Mouse (Mus musculus): Measurements from ENCODE around the gene Oip5. TPM values are rescaled to one million over a fixed set of nuclear protein-coding genes. Genes with fewer than 3 reads are reported as not detected.

The Oip5 gene
- total and polyA plus RNA-seq, 2 experiments from 2014 or later = 6.0 to 6.2 TPM

GRCm38 (mm10) chr2:119587383-119587782 is 30.9 kb downstream of the Oip5 start:
- no peaks in the 10 kb centered on the region for H3K27me3 ChIP-seq (ENCODE audit: insufficient read depth, low read length)
- no peak overlapping the region for H3K27ac ChIP-seq
- H3K9me3 ChIP-seq (ENCODE audit: low read length) = no peaks in the 10 kb centered on the region
- WGBS = 16% methylated on average over 4 of the region's 4 CpGs
- ATAC-seq (no peak), DNase-seq (ENCODE audit: low spot score) (peak; percentile 55)
- peak; percentile 75 for TF ChIP-seq CTCF (IDR thresholded peaks at IDR 0.05; ENCODE audit: low read depth)
- H3K36me3 ChIP-seq (ENCODE audit: insufficient read depth, low read length) = no peaks in the 10 kb centered on the region
- no peak overlapping the region for H3K4me3 ChIP-seq (ENCODE audit: low read length)
- no peak overlapping the region for H3K4me2 ChIP-seq (ENCODE audit: low read depth, low read length)
- H3K4me1 ChIP-seq (ENCODE audit: insufficient read depth, low read length) = no peaks in the 10 kb centered on the region
- no peak overlapping the region for H3K9ac ChIP-seq (replicated peaks; ENCODE audit: low read length)

DNA sequence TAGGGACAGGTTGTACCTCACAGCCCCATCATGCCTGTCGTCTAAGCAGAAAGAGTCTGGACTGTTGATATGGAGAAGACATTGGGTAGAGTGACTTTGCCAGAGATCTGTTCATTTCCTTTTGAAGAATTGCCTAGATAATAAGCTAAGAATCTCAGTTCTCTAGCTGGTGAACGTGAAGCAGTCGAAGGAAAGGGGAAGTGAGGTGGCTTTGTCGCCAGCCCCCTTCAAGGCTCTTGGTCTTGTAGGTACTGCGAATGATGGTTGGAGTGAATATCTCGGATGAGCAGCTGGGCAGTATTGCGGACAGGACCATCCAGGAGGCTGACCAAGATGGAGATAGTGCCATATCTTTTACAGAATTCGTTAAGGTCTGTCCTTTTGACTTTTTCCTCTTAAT is 34.0 kb downstream of the Oip5 start:
- Histone ChIP-seq H3K9ac (replicated peaks; ENCODE audit: low read length) (no peak overlapping the region), H3K9me3 (ENCODE audit: low read length) (no peaks in the 10 kb centered on the region), H3K4me3 (ENCODE audit: low read length) (no peak overlapping the region), H3K27me3 (ENCODE audit: insufficient read depth, low read length) (no peaks in the 10 kb centered on the region), H3K4me1 (ENCODE audit: insufficient read depth, low read length) (no peaks in the 10 kb centered on the region), H3K27ac (no peak overlapping the region), H3K4me2 (ENCODE audit: low read depth, low read length) (no peak overlapping the region), H3K36me3 (ENCODE audit: insufficient read depth, low read length) (no peaks in the 10 kb centered on the region; the same call in 1 of the 2 replicates)
- no peak for DNase-seq (ENCODE audit: low spot score)
- ATAC-seq = no peak
- TF ChIP-seq CTCF (IDR thresholded peaks at IDR 0.05; ENCODE audit: low read depth) = no peak
- WGBS = 95% methylated on average over 8 of the region's 8 CpGs

- 75% methylated on average over 2 of the region's 2 CpGs for WGBS
Observed at GRCm38 (mm10) chr2:119583439-119583838, 34.8 kb downstream of the Oip5 start.

GRCm38 (mm10) chr2:119581571-119581970 is 36.7 kb downstream of the Oip5 start:
- no peak for TF ChIP-seq CTCF (IDR thresholded peaks at IDR 0.05; ENCODE audit: low read depth)
- Histone ChIP-seq H3K9me3 (ENCODE audit: low read length) (no peaks in the 10 kb centered on the region), H3K4me2 (ENCODE audit: low read depth, low read length) (no peak overlapping the region), H3K27me3 (ENCODE audit: insufficient read depth, low read length) (no peaks in the 10 kb centered on the region), H3K4me3 (ENCODE audit: low read length) (no peak overlapping the region), H3K36me3 (ENCODE audit: insufficient read depth, low read length) (no peaks in the 10 kb centered on the region; the same call in 1 of the 2 replicates), H3K9ac (replicated peaks; ENCODE audit: low read length) (no peak overlapping the region), H3K4me1 (ENCODE audit: insufficient read depth, low read length) (no peaks in the 10 kb centered on the region), H3K27ac (no peak overlapping the region)
- no peak for ATAC-seq
- 97% methylated on average over 3 of the region's 3 CpGs for WGBS
- DNase-seq (ENCODE audit: low spot score) = no peak

More at GRCm38 (mm10) chr2:119583439-119583838, 34.8 kb downstream of the Oip5 start:
- no peaks in the 10 kb centered on the region for H3K27me3 ChIP-seq (ENCODE audit: insufficient read depth, low read length)
- no peak overlapping the region for H3K4me3 ChIP-seq (ENCODE audit: low read length)
- no peak for TF ChIP-seq CTCF (IDR thresholded peaks at IDR 0.05; ENCODE audit: low read depth)
- H3K9ac ChIP-seq (replicated peaks; ENCODE audit: low read length) = no peak overlapping the region
- H3K27ac ChIP-seq = no peak overlapping the region
- no peaks in the 10 kb centered on the region for H3K9me3 ChIP-seq (ENCODE audit: low read length)
- no peaks in the 10 kb centered on the region; the same call in 1 of the 2 replicates for H3K36me3 ChIP-seq (ENCODE audit: insufficient read depth, low read length)
- no peak for DNase-seq (ENCODE audit: low spot score)
- no peak overlapping the region for H3K4me2 ChIP-seq (ENCODE audit: low read depth, low read length)
- no peaks in the 10 kb centered on the region for H3K4me1 ChIP-seq (ENCODE audit: insufficient read depth, low read length)
- no peak for ATAC-seq

DNA sequence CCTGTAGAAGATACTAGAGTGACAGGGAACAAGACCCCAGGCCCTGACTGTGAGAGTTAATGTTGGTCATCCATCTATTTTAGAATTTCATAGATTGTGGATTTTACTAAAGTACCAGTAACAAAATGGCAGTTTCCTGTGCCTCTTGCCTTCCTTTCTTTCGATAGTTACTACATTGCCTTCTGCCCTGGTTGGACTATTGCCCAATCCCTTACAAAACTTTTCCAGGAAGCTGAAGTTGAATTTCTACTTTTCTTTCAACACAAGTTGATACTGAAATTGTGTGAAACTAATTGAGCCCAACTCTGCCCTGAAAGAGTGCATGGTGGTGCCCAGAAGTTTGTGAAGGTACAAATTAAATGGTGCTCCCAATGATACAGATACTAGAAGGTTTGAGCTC is 45.8 kb downstream of the Oip5 start:
- H3K4me2 ChIP-seq (ENCODE audit: low read depth, low read length) = no peak overlapping the region
- no peaks in the 10 kb centered on the region for H3K27me3 ChIP-seq (ENCODE audit: insufficient read depth, low read length)
- no peak overlapping the region for H3K4me3 ChIP-seq (ENCODE audit: low read length)
- H3K4me1 ChIP-seq (ENCODE audit: insufficient read depth, low read length) = no peaks in the 10 kb centered on the region
- TF ChIP-seq CTCF (IDR thresholded peaks at IDR 0.05; ENCODE audit: low read depth) = no peak
- no peaks in the 10 kb centered on the region; the same call in 1 of the 2 replicates for H3K36me3 ChIP-seq (ENCODE audit: insufficient read depth, low read length)
- WGBS = 93% methylated on average over 1 of the region's 1 CpGs
- DNase-seq (ENCODE audit: low spot score) (no peak), ATAC-seq (no peak)
- H3K9ac ChIP-seq (replicated peaks; ENCODE audit: low read length) = no peak overlapping the region
- no peaks in the 10 kb centered on the region for H3K9me3 ChIP-seq (ENCODE audit: low read length)
- H3K27ac ChIP-seq = no peak overlapping the region

- H3K27me3 ChIP-seq (ENCODE audit: insufficient read depth, low read length) = no peaks in the 10 kb centered on the region
- DNase-seq (ENCODE audit: low spot score) (no peak), ATAC-seq (no peak)
- no peaks in the 10 kb centered on the region for H3K4me1 ChIP-seq (ENCODE audit: insufficient read depth, low read length)
- H3K9me3 ChIP-seq (ENCODE audit: low read length) = no peaks in the 10 kb centered on the region
- TF ChIP-seq CTCF (IDR thresholded peaks at IDR 0.05; ENCODE audit: low read depth) = no peak
- WGBS = 89% methylated on average over 7 of the region's 7 CpGs
- H3K36me3 ChIP-seq (ENCODE audit: insufficient read depth, low read length) = peaks cover 18% of the 10 kb centered on the region; the same call in 1 of the 2 replicates
- no peak overlapping the region for H3K4me3 ChIP-seq (ENCODE audit: low read length)
- H3K27ac ChIP-seq = no peak overlapping the region
- no peak overlapping the region for H3K4me2 ChIP-seq (ENCODE audit: low read depth, low read length)
- no peak overlapping the region for H3K9ac ChIP-seq (replicated peaks; ENCODE audit: low read length)
Observed at GRCm38 (mm10) chr2:119566182-119566855, 52.0 kb downstream of the Oip5 start.

DNA sequence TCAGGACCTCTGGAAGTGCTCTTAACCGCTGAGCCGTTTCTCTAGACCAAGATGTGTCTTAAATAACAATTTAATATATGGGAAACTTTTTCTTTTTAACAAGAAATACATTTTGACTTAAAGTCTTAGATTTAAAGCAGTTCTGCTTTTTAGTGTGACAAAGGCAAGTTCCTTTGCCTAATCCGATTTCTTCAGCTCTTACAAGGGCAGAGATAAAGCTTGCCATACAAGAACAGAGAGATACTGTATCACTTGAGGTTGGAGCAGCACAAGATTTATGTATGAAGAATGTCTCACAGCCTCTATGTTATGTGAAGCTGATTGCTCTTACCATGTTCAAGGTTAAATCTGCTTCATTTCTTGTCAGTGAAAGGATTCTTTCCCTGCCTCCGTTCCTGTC is 53.0 kb downstream of the Oip5 start:
- WGBS = 85% methylated on average over 4 of the region's 4 CpGs
- Histone ChIP-seq H3K4me3 (ENCODE audit: low read length) (no peak overlapping the region), H3K9me3 (ENCODE audit: low read length) (no peaks in the 10 kb centered on the region), H3K36me3 (ENCODE audit: insufficient read depth, low read length) (peaks cover 18% of the 10 kb centered on the region; the same call in 1 of the 2 replicates), H3K4me1 (ENCODE audit: insufficient read depth, low read length) (no peaks in the 10 kb centered on the region), H3K9ac (replicated peaks; ENCODE audit: low read length) (no peak overlapping the region), H3K27me3 (ENCODE audit: insufficient read depth, low read length) (no peaks in the 10 kb centered on the region), H3K27ac (no peak overlapping the region), H3K4me2 (ENCODE audit: low read depth, low read length) (no peak overlapping the region)
- no peak for TF ChIP-seq CTCF (IDR thresholded peaks at IDR 0.05; ENCODE audit: low read depth)
- no peak for ATAC-seq
- no peak for DNase-seq (ENCODE audit: low spot score)

All from hindbrain, postnatal 0 days (tissue).